Mouse (Mus musculus) kidney, adult 11 months (tissue): ENCODE measurements around the gene Olfr1032.
"Not testable (repeated sequence)": the region's sequence is repeated elsewhere in the genome, so short reads cannot be mapped to it uniquely, and the experiment has no call there.

ENCODE experiments used
- DNase-seq: peaks from one replicate; pipeline ENCODE4 v3.0.0; 2022

Olfr1032 gene

GRCm38 (mm10) chr2:86005240-86005639 lies at the start of gene Olfr1032:
Gene Olfr1032 (plus strand): TSS chr2:86005540.
- DNase-seq: no peak

- no peak for DNase-seq
Measured at GRCm38 (mm10) chr2:85973595-85973994, 31.7 kb upstream of the Olfr1032 start, which contains the start of gene Olfr1029. Gene Olfr1029 (plus strand): TSS chr2:85973895.

DNA sequence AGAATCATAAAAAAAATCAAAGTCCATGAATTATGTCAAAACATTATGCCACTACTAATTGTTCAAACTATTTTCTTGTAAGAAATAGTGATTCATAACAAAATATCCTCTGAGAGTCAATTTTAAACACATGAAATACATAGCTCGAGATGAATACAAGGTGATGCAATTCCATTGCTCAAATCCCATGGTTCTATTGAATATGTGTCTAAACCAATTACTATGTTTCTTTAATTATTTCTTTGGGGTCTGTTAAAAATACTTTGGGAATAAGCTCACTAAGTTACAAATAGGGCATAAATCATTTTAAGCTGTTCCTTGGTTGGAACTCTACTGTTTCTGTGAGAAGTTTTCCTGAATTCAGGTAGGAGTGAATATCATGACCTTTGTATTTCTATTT lies 26.4 kb upstream of the Olfr1032 start, which contains the start of gene Olfr1030:
Olfr1030 (plus strand) TSS at position 301 of the 400 bp plus-strand sequence.
- no peak for DNase-seq

DNA sequence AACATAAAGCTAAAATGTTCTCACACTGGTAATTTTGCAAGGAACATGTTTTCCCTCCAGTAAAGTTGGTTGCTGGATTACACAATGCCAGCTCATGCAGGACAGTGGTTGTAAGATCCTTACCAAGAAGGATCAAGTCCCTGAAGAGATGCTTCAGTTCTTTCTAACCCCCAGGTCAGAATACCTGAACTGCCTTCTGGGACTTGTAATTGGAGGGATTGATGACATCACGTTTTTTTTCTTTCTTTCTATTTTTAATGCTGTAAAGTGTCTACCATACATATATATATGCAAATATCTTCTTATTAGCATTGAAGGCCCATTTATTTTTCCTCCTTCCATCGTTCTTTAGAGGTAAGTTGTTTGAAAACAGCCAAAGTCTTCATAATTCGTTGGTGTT lies 15.3 kb upstream of the Olfr1032 start, which contains the start of gene Olfr1031:
Olfr1031 (plus strand) TSS at position 301 of the 400 bp plus-strand sequence.
- no peak for DNase-seq

DNA sequence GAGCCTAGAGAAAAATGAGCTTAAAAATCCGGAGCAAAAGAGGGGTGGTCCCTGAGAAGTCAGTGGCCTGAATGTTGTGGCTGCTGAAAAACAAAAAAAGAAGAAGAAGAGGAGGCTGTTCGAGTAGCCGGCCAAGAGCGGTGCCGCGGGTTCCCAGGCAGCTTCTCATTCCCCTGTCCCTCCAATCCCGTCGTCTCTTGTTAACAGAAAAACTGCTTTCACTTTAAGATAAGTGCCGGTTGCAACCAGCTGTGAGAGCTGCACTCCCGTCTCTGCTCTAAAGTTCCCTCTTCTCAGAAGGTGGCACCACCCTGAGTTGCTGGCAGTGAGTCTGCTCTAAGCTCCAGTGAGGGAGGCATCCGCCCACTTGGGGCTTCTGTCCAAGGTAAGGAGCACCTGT lies 15.1 kb downstream of the Olfr1032 start, which contains the start of gene Olfr1033:
Olfr1033 (plus strand) TSS at position 228 of the 400 bp plus-strand sequence.
- not testable (repeated sequence) for DNase-seq

GRCm38 (mm10) chr2:86021518-86021917 lies 16.2 kb downstream of the Olfr1032 start:
- DNase-seq: not testable (repeated sequence)

GRCm38 (mm10) chr2:86045561-86045960 lies 40.2 kb downstream of the Olfr1032 start, which contains the start of gene Olfr1034:
Gene Olfr1034 (plus strand): TSS chr2:86045861.
- DNase-seq: no peak

DNA sequence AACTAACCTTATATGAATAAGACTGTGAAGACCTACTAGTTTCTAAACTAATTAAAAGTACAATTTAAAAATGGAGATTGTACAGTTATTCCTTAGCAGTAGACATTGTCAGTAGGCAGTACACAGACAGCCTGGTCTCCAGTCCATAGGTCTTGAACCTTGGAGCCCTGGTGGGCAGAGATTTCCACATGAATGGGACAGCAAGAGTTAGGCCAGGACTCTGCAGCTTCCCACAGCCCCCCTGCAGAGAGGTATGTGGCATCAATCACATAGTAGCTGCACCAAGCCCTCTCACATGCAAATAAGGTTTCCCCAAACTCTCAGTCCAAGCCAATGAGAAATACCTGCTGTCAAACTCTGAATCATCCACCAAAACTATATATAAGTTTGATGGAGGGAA lies 45.4 kb downstream of the Olfr1032 start:
- not testable (repeated sequence) for DNase-seq
